Mouse (Mus musculus): ENCODE results near the gene Tmem212.

- TF ChIP-seq ZNF384 (IDR thresholded peaks at IDR 0.05; ENCODE audit: low read depth, low read length) (no peak), MAFK (IDR thresholded peaks at IDR 0.05; ENCODE audit: insufficient read depth, low read depth, low read length) (no peak), HCFC1 (IDR thresholded peaks at IDR 0.05; ENCODE audit: borderline replicate concordance, insufficient read depth, low read length) (no peak)
Observed at GRCm38 (mm10) chr3:27937144-27938110, 41.3 kb upstream of the Tmem212 start.
